In the genomic region with DNA sequence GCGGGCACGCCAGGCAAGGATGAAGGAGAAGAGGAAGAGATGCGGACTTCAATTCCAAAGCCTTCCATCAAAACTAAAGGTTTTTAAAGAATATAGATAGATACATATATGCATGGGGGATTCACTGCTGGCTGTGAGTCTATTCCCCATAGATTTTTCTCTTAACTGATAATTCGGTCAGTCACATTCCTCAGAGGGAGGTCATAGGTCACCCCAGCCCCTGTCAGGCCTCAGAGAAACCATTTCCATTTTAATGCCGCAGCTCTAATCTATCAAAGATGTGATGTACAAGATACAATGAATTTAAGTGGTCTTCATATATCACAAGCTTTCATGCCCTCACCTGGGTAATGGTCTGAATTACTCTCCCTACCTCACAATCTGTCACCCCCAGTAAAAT, we compare ENCODE assay signal across 15 mouse cellular contexts.
"Had no signal": no experiment of that assay in that cellular context is flagged by ENCODE, and none has a peak within 500 bp of the region (broad histone marks: within the 10 kb centered on the region; RNA-seq: fewer than 3 reads in every experiment).

No protein-coding gene starts in this region.

- H3K9me3 ChIP-seq: limb, embryonic 15.5 days; liver, embryonic 12.5 days; megakaryocyte, embryonic 14.5 days; midbrain, embryonic 13.5 days had no signal

- H3K27me3 ChIP-seq: limb, embryonic 15.5 days; liver, embryonic 12.5 days; megakaryocyte, embryonic 14.5 days had no signal

- H3K4me3 ChIP-seq: limb, embryonic 15.5 days; liver, embryonic 12.5 days; megakaryocyte, embryonic 14.5 days; midbrain, embryonic 13.5 days; myocyte had no signal

- H3K9ac ChIP-seq: limb, embryonic 15.5 days; liver, embryonic 12.5 days; lung, embryonic 14.5 days; midbrain, embryonic 13.5 days had no signal

- H3K4me1 ChIP-seq: limb, embryonic 15.5 days; liver, embryonic 12.5 days; megakaryocyte, embryonic 14.5 days had no signal

- ATAC-seq: liver, embryonic 12.5 days had no signal

- DNase-seq: kidney, adult 8-10 months; kidney, postnatal 25 days; layer of hippocampus, adult 9-11 months; layer of hippocampus, postnatal 36 days; lung, embryonic 14.5 days; lung, postnatal 10 days; lung, postnatal 4 days; thymus, adult 18-20 months; thymus, postnatal 14 days had no signal

- H3K4me2 ChIP-seq: limb, embryonic 15.5 days; liver, embryonic 12.5 days; lung, embryonic 14.5 days; midbrain, embryonic 13.5 days had no signal

- H3K36me3 ChIP-seq: limb, embryonic 15.5 days; liver, embryonic 12.5 days; midbrain, embryonic 13.5 days had no signal

- H3K27ac ChIP-seq: limb, embryonic 15.5 days; liver, embryonic 12.5 days; midbrain, embryonic 13.5 days; stomach, postnatal 0 days had no signal
